Mouse (Mus musculus): ENCODE data around the gene Sun1.

Gene Sun1

GRCm38 (mm10) chr5:139287099-139287498, 86.7 kb downstream of the Sun1 start:
- DNase-seq: no peak

GRCm38 (mm10) chr5:139287787-139288186, 87.3 kb downstream of the Sun1 start:
- no peak for DNase-seq

GRCm38 (mm10) chr5:139288591-139288990, 88.2 kb downstream of the Sun1 start:
- DNase-seq: no peak

GRCm38 (mm10) chr5:139290467-139291259, 90.2 kb downstream of the Sun1 start:
- DNase-seq: no peak

GRCm38 (mm10) chr5:139291811-139292560, 91.5 kb downstream of the Sun1 start:
- DNase-seq: no peak

- DNase-seq: no peak
Measured at GRCm38 (mm10) chr5:139294089-139294488, 93.7 kb downstream of the Sun1 start.

GRCm38 (mm10) chr5:139297092-139297491, 96.7 kb downstream of the Sun1 start:
- no peak for DNase-seq

- no peak for DNase-seq
Measured at GRCm38 (mm10) chr5:139297745-139298144, 97.3 kb downstream of the Sun1 start.
